Mouse (Mus musculus): ENCODE data around the gene Nfatc4.
A peak's percentile ranks its signal among the peaks of the same experiment; 100 is the strongest.

The Nfatc4 gene

DNA sequence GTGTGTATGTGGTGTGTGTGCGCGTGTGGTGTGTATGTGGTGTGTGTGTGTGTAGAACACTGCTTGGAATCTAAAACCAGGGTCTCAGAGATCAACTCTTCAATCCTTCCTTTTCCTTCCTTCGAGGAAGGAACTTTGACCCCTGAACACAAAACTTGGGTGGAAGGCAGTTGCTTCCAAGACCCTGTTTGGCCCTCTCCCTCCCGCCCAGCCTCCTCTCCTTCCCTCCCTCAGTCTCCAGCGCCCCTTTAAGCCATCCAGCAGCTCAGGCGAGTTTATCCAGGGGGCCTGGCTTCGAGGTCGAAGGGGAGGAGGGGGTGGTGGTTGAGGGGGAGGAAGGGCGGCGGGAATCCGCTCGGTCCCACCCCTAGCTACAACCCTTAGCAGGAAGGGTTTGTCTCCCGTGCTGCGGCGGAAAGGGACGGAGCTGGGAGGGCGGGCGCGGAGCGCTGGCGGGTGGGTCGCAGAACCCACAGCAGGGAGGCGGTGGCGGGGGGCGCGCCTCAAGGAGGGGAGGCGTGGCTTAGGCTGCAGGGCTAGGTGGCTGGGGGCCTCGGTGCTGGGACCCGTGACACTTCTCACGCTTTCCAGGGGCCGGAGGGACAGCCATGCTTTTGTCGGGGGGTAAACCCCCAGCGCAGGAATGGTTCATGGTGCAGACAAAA, 30.8 kb downstream of the Nfatc4 start, which contains the start of gene Nynrin:
Nynrin (plus strand) TSS at position 390 of the 665 bp plus-strand sequence.
- no peak for DNase-seq (ENCODE audit: low read depth, low spot score)

DNA sequence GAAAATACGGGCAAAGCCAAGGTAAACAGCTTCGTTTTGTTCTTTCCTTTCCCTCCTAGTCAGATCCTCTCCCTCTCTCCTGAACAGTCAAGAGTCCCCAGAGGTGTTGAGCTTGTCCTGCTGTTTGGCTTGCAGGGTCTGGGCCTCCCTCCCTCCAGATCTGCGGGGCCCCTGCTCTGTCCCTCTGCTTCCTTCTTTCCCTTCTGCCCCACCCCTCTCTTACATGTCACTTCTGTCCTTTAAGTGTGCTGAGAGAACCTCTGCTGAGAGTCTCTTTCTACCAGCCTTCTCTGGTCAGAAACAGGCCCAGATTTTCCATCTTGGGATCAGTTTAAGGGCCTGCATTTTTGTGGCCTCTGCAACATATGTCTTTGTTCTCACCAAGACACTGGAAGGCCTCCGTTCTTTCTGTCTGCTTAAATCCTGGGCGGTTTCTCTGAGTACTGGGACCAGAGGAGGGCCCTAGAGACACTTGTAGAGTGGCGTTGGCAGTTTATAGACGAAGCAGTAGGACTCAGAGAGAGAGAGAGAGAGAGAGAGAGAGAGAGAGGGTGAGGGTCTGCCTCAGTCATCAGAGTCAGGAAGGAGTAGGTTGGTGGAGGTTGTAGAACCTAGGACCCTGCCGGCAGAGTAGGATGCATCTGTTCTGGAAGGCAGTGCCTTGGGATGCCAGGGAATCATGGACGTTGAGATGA, 31.6 kb downstream of the Nfatc4 start:
- DNase-seq (ENCODE audit: low read depth, low spot score): no peak

DNA sequence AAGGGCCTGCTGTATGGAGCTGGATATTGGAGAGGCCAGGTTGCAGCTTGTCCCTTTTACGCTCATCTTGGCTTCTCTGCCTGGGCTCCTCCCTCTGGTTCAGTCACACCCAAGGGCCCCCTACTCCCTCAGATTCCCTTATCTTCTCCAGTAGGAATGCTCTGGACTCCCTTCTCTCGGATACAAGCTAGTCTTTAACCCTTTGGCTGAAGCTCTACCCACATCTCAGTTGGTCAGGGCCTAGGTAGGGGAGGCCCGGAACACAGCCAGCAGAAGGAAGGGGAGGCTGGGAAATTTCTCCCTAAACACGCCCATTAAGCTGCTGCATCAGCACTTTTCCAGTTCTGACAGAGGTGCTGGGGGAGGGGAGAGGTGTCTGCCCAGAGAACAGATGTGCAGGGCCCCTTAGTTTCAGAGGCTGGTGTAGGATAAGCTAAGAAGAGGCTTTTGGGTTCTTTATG, 32.2 kb downstream of the Nfatc4 start:
- no peak for DNase-seq (ENCODE audit: low read depth, low spot score)

DNA sequence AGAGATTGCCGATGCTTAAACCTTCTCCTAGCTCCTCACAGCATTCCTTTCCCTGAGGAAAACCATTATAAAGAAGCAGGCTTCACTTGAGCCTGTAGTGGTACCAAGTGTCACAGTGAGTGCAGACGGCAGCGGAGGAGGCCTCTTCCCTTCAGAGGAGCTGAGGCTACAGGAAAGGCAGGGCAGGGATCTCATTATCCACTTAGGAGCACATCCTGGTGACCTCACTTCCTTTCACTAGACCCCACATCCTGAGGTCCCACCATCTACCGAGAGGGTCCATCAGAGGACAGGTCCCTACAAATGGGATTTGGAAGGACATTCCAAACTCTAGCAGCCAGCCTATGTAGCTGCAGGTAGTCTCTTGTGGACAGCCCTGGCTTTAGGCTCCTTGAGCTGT, 34.6 kb downstream of the Nfatc4 start:
- no peak for DNase-seq (ENCODE audit: low read depth, low spot score)

DNA sequence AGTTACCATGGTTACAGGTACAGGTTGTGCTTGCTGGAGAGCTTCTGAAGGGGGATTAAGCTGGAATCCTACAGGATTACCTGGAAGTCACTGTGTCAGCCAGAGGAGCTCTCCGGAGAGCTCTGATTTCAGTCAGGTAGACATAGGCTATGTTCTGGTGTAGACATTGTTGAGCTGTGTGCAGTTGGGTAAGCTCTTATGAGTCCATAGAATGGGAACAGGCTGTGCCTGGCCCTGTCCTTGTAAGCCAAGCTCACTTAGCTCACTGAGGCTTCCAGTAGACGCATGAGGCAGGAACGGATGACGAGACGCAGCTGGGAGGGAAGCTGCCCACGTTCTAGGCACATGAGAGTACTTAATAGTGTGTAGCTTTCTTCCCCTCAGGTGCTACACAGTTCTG, 39.2 kb downstream of the Nfatc4 start:
- DNase-seq (ENCODE audit: low read depth, low spot score): no peak

DNA sequence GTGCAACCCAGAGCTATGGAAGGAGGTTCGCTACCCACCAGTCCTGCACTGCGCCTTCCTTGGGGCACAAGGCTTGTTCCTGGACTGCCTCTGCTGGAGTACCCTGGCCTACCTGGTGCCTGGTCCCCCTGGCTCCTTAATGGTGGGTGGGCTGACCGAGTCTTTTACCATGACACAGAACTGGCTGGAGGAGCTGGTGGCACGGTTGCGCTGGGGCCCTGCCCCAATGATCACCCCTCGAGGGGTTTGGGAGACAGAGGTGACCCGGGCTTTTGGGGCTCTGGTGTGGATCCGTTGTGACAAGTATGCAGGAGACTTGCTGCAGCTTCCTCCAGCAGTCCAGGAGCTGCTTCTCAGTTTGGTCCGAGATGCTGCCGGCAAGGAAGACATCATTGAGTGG, 40.0 kb downstream of the Nfatc4 start:
- no peak for DNase-seq (ENCODE audit: low read depth, low spot score)

DNA sequence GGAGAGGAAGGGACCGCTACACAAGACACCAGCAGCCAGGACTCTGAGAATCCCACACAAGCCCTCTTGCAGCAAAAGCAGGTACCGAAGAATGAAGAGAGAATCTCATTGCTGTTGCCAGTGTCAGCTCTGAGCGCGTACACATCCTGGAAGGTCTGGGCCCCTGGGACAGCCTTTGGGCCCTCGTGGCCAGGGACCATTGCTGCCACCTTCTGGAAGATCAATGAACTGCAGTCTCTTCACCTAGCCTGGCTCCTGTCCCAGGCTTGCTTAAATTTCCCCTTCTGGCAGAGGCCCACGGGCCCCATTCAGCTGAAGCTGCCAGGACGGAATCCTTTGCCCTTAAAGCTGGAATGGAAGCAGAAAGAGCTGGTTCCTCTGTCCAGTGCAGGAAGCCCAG, 40.8 kb downstream of the Nfatc4 start:
- no peak for DNase-seq (ENCODE audit: low read depth, low spot score)

DNA sequence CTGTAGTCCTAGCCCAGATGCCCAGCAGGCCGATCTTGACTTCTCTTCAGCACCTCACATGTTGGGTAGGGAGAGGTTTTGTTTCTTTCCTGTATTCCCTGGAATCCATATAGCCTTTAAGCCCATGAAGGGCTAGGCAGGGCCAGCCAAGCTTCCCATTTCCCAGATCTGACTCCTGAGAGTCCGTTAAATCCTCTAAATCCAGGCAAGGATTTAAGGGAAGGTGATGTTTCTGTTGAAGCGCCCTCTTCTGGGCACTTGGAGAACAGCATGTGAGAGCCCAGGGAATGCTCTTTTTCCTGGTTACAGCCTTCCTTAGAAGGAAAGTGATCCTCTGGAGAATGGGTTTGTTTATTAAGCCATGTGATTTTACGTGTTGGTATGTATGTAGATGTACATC, 44.0 kb downstream of the Nfatc4 start:
- DNase-seq (ENCODE audit: low read depth, low spot score): no peak

DNA sequence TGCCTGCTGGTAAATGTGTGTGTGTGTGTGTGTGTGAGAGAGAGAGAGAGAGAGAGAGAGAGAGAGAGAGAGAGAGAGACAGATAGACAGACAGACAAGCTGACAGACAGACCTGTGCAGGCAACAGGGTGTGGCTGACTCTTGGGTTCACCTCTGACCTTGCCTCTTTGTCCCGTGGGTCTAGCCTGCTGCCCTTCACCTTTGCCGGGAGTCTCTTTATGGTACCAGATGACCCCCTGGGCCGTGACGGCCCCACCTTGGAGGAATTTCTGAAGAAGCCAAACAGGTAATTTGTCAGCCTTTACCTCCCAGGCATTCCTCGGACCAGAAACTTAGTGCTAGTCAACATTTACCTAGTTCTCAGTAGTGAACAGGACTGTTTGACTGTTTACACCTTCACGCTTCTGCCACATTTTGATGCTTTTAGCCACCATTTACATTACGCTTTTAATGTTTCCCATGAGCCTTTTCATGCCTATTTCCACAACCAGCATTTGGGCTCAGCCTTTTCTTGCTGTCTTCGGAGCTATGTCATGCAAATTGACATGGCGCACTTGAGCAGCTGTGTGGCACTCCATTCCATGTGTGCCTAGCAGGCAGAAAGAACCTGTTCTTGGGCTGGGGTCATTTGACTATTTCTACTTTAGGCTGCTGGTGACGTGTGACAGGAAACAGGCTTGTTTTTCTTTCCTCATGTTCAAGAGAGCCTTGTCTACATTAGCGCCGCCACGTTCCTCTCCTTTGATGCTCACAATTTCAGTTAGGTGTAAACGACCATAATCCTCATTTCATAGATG, 45.5 kb downstream of the Nfatc4 start:
- no peak for DNase-seq (ENCODE audit: low read depth, low spot score)

DNA sequence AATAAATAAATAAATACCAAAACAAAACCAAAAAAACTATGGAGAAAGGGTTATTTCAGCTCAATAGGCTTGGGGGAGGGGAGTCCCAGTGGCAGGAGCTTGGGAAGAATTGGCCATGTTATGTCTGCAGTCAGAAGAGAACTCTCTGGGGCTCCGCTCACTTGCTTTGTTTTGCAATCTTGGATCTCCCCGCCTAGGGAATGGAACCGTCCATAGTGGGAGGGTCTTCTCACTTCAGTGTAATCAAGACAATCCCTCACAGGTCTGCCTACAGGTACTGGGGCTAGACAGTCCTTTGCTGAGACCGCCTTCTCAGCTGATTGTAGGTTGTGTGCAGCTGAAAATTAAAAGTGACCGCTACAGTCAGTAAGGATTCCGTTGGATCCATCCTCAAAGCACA, 46.6 kb downstream of the Nfatc4 start:
- DNase-seq (ENCODE audit: low read depth, low spot score): no peak

DNA sequence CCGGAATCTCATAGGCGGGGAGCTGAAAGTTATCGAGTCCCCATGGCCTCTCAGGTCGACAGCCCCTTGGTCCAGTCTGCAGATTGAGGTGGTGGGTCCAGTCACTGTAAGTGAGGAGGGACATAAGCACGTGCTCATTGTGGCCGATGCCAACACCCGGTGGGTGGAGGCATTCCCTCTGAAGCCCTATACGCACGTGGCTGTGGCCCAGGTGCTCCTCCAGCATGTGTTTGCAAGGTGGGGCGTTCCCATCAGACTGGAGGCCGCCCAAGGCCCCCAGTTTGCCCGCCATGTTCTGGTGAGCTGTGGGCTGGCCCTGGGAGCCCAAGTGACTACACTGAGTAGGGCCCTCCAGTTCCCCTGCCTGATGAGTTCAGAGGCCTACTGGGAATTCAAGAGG, 49.1 kb downstream of the Nfatc4 start:
- DNase-seq (ENCODE audit: low read depth, low spot score): no peak

DNA sequence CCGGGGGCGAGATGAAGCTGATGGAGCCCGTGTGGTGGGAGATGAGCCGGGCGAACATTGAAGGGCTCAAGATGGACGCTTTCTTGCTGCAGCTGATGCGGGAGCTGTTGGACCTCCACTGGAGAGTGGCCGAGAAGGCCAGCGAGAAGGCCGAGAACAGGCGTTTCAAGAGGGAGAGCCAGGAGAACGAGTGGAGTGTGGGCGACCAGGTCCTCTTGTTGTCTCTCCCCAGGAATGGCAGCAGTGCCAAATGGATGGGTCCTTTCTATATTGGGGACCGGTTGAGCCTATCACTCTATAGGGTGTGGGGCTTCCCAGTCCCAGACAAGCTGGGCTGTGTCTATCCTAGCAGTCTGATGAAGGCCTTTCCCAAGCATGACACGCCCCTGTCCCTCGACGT, 49.6 kb downstream of the Nfatc4 start:
- DNase-seq (ENCODE audit: low read depth, low spot score): no peak

DNA sequence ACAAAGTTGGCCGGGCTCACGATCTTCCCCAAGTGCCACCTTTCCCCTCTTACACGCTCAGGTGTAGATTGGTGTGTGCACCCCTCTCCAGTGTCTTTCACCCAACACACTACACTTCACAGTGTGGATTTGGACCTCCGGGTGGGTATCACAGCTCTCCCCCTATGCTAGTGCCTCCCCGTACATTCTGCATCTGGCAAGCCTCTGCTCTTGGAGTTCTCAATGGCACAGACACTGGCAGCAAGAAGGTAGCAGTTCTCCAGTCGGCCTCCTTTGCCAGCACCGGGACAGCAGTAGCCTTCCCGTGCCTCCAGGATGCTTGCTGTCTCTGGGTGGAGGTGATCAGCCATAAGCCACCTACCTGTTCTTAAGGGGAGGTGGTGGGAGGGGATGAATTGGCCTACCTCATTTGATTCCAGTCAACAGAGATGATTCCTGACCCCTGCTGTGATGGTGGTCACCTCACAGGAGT, 50.3 kb downstream of the Nfatc4 start:
- no peak for DNase-seq (ENCODE audit: low read depth, low spot score)

DNA sequence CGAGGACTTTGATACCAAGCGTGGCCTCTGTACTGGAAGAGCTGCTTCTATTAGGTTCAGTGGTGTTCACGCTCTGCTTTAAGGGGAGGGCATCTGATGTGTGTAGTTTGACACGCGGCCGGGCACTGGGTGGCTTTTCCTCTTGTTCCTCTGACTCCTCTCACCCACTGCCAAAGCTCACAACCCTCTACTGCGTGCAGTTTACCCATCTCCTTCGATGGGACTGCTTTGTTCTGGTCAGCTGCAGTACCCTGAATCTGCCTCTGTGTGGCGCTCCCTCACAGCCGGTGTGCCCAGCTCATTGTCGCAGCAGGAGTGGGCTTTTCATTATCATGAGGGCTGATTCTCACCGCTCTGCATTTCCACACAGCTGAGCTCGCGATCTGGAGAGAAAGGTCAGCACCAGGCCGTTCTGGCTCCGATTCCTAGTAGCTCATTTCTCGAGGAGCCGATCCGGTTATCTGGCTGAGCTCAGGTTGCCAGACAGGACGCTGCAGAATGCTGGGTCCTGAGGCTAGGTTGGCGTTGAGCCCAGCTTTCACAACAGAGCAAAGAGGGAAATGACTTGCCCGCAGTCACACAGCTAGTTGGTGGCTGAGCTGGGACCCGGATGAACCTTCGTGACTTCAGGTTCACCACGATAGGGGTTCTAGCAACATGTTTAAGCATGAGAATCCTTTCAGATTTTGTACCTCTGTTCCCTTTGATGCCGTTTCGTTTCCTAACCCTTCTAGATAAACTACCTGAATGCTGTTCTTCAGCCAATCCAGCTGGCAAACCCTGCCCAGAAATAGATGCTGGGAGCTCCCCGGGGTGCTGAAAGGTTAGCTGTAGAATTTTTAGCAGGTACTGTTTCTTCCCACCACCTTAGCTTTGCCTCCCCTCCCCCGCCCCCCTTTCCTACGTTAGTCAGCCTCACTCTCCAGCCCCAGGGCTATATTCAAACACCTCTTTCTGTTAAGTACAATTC, 51.1 kb downstream of the Nfatc4 start:
- DNase-seq (ENCODE audit: low read depth, low spot score): no peak

DNA sequence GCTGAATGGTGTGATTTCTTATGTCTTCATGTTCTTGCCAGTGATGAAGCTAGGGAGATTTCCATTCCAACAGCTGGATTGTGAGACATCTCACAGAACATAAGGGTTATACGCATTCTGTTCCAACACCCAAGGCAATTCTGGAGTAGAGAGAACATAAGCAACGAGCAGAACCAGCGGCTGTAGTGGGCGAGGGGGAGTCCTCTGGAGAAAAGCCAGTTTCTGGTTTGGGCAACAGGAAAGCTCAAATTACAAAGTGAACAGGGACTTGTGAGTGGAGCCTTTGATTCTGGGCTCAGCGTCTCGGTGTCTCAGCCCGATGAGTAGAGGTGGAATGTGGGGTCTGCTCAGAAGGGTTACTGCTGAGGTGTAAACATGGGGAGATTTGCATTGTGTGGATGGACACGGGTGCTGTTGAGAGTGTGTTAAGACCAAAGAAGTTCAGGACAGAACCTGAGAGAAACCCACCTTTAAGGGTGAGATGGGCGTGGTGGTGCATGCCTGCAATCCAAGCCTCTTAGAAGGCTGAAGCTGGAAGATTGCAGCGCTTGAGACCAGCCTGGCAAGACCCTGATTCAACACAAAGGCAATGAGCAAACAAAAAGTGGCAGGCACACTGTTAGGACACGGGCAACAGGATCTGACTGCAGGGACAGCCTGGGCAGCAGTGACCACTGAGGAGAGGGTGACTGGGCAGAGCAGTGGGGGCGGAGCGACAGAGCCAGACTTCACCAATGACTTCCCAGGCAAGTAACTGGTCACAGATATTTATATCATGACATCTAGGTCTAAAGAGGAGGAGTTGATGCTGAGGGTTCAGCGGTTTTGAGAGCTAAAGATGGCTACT, 54.7 kb downstream of the Nfatc4 start:
- no peak for DNase-seq (ENCODE audit: low read depth, low spot score)

DNA sequence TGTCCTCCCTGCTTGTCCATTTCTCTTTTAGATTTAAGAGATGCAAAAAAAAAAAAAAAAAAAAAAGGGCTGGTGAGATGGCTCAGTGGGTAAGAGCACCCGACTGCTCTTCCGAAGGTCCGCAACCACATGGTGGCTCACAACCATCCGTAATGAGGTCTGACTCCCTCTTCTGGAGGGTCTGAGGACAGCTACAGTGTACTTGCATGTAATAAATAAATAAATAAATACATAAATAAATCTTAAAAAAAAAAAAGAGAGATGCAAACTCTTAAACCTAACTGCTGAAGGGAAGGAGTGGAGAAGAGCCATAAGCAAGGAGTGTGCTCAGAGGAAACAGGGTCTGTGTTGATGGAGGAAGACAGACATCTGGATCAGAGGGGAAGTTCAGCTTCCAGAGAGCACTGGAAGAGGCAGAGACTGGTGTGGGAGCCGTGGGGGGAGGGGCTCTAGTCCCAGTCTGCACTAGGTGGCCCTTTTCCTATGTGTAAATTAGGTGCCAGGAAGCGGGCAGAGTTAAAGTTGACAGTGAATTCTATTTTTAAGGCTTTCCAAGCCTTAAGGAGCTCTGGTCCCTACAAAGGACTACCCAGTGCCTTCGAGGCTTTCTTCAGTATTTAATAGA, 55.5 kb downstream of the Nfatc4 start:
- DNase-seq (ENCODE audit: low read depth, low spot score): no peak

DNA sequence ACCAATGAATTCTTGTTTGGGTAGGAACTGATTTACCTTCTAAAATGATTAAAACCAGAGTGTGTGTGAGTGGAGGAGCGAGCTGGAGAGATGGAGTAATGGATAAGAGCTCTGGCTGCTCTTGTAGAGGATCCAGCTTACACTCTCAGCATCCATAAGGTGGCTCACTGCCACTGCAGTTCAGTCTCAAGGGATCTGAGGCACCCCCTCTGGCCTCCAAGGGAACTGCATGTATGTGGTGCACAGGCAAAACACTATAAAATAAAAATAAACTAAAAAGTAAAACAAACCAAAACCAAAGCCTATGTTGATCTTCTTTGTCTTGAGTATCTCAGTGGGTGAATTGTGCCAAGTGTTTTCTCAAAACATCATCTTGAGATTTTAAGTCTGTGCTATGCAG, 56.7 kb downstream of the Nfatc4 start:
- peak; percentile 63 for DNase-seq (ENCODE audit: low read depth, low spot score)

DNA sequence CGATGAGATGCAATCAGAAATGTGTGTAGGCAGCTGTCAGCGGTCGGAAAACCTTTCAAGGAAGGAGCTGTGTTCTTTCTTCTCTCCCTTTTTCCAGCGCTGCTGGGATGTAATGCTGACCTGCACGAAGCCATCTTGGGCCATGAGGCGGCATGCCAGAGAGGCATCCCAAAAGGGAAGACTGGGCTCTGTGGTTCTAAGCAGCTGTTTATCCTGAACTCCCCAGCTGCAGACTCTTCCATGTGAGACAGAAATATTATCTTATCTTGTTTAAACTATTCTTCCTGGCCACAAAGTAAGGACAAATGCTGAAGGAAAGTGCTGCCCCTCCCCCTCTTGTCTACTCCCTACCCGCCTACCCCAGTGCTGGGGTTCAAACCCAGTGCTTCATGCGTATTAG, 58.0 kb downstream of the Nfatc4 start:
- DNase-seq (ENCODE audit: low read depth, low spot score): no peak

DNA sequence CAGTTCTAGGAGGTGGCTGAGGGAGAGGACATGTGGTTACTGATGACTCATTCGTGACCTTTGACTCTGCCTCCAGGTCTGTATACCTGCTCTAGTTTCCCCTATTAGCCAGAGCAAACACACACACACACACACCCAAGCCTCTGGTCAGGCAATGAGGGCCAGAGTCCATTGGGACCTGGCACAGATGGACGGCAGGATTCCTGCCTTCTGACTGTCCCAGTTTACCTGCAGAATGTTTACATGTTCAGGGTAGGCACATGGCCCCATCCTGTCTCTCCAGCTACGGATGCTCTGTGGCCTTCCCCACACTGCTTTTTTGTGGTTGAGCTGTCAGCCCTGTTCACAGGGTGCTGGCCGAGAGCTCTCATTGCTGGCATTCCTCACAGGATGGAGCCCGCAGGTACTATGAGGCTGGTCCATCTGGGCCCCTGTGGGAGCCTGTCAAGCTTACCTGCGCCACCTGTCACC, 59.3 kb downstream of the Nfatc4 start:
- no peak for DNase-seq (ENCODE audit: low read depth, low spot score)

DNA sequence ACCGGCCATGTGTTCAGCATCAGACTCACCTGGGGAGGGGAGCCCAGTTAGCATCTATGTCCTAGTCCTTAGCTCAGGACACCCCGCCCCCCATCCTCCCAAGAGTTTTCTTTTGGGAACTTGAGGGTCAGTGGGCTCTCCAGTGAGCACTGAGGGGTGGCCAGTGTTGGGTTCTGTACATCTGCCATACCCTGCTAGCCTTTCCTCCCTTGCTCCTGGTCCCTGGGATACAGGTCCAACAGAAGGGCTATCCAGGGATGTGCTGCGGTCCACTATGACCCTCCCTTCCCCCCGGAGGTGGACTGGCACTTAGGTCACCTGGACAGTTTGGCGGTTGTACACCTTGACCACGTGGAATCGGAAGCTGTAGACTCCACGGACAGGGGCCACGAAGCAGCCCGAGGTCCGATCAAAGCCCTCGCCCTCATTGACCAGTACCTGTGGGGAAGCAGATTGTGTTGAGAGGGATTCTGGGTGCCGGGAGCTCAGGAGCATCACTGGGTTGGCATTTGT, 60.3 kb downstream of the Nfatc4 start:
- DNase-seq (ENCODE audit: low read depth, low spot score): no peak

All from telencephalon, adult 2 months (tissue).